Mouse (Mus musculus) cortical plate, adult 2 months (tissue): ENCODE results near the gene Hps6. TPM values are rescaled to one million over a fixed set of nuclear protein-coding genes. Genes with fewer than 3 reads are reported as not detected.

ENCODE experiments used
- H3K27ac ChIP-seq: fragments of 200-500 bp; 2 replicates; pipeline ENCODE4 v1.5.1; 2012; ENCODE audit warnings: low read length, control low read depth, inconsistent platforms; ENCODE audit not compliant: insufficient read depth
- H3K4me1 ChIP-seq: fragments of 200-500 bp; 2 replicates; pipeline ENCODE4 v1.6.1; 2011; ENCODE audit warnings: low read length; ENCODE audit not compliant: control insufficient read depth, insufficient read depth
- H3K4me3 ChIP-seq: fragments of 200-500 bp; 2 replicates; pipeline ENCODE4 v1.5.1; 2011; ENCODE audit warnings: mild to moderate bottlenecking, low read length, control low read depth; ENCODE audit not compliant: insufficient read depth
- CTCF ChIP-seq: fragments of 200-500 bp; IDR thresholded peaks from 2 replicates; pipeline ENCODE4 v1.5.1; 2011; ENCODE audit warnings: mild to moderate bottlenecking, control low read depth, low read length; ENCODE audit not compliant: insufficient read depth; ENCODE audit errors: extremely low read depth
- POLR2A ChIP-seq: fragments of 200-500 bp; IDR thresholded peaks from 2 replicates; pipeline ENCODE4 v1.6.1; 2011; ENCODE audit warnings: mild to moderate bottlenecking, low read length, control low read depth; ENCODE audit not compliant: insufficient read depth; ENCODE audit errors: extremely low read depth
- polyA plus RNA-seq: library from polyadenylated mRNA; depleted of rRNA; stranded (reverse); fragments of >200 nt; gene quantifications from 2 replicates; pipeline ENCODE4 v1.2.3, GENCODE M21; 2012

Hps6 gene
- polyA plus RNA-seq, 1 experiment = 4.9 TPM

DNA sequence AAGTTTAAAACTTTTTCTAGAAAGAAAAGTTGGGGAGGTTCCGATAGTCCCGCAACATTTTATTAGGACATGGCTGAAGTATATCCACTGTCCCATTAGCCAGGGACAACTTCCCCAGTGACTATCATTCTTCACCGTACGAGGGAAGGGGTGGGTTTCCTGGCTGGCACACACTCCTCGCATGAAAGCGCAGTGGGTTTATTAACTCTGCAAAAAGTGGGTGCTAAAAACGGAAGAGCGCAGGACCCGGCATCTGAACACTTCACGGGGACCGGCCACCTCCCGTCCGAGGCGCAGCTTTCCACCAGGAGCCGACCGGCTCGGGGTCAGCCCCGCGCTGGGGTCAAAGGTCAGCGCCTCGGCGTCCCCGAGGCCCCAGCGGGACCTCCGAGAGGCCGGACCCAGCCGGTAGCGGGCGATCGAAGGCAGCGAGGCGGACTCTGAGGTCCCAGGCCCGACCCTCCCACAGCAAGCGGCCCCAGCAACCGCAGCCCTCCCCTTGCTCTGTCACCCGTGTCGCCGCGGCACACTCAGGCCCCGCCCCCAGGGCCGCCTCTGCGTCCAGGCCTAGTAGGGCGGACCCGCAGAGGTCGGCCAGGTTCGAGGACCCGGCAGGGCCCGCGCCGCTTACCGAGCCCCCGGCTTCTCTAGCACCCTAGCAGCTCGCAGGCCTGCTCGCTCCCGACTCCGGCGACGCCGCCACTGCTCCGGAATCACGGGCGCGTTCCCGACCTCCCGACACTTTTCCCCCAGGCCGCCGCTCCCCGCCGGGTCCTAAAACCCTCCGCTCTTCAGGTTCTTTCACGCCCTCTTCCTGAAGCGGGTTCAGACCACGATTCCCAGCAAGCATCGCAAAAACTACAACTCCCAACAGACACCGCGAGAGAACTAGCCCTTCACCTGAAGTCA, 5.3 kb upstream of the Hps6 start, which contains the start of gene Armh3:
TSS of gene Armh3 (minus strand) at position 704 of the 909 bp plus-strand sequence.
- H3K4me1 ChIP-seq = no peaks in the 10 kb centered on the region; the same call in 1 of the 2 replicates
- H3K27ac ChIP-seq = peak within 1 kb of the TSS; percentile 88
- TF ChIP-seq CTCF = no peak
- peak; percentile 74 for TF ChIP-seq POLR2A
- H3K4me3 ChIP-seq = peak within 1 kb of the TSS; percentile 68

DNA sequence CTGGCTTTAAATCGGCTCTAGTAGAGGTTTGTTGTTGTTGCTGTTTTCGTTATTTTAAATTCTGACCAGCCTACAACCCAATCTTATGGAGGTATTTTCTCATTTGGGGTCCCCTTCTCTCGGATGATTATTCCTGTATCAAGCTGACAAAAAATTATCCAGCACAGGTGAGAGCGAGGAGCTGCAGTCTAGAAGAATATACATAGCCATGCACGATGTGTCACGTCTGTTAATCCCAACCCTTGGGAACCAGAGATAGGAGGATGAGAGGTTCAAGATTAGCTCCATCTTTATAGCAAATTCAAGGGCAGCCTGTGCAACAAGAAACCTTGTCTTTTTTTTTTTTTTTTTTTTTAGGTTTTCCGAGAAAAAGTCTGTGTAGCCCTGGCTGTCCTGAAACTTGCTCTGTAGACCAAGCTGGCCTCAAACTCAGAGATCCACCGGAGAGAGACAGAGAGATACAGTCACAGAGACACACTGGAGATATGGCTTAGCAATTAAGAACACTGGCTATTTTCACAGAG, 4.6 kb upstream of the Hps6 start:
- Histone ChIP-seq H3K27ac (no peak overlapping the region), H3K4me3 (peak overlapping the region; percentile 68), H3K4me1 (no peaks in the 10 kb centered on the region; the same call in 1 of the 2 replicates)
- no peak for TF ChIP-seq CTCF
- TF ChIP-seq POLR2A = no peak

DNA sequence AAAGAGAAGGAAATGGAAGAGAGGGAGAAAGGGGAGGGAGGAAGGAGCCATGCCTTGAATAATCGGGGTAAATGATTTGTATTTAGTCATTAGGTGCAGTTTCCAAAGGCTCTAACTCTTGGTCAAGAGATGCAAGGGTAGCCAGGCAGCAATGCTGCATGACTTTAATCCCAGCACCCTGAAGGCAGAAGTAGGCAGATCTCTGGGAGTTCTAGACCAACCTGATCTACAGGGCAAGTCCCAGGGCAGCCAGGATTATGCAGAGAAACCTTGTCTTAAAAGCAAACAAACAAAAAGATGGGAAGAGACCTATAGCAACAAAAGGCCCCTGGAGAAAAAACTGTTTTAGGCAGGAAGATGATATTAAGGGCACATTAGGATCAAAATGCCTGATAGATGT, 3.9 kb upstream of the Hps6 start:
- Histone ChIP-seq H3K27ac (no peak overlapping the region), H3K4me3 (no peak overlapping the region), H3K4me1 (peaks cover 4% of the 10 kb centered on the region)
- TF ChIP-seq POLR2A = no peak
- TF ChIP-seq CTCF = no peak

DNA sequence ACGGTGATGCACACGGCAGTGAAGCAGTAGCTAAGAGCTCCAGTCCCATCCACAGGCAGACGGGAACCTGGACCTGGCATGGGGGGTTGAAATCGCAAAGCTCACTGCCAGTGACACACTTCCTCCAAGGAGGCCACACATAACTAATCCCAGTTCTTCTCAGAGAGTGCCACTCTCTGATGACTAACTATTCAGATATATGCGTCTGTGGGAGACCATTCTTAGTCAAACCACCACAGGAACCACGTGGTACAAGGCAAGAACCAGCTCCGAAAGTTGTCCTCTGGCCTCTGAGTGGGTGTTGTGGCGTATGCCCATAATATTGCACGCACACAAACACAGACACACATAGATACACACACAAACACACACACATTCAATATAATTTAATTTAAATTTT, 1.0 kb upstream of the Hps6 start:
- Histone ChIP-seq H3K27ac (no peak overlapping the region), H3K4me1 (peaks cover 4% of the 10 kb centered on the region), H3K4me3 (no peak overlapping the region)
- TF ChIP-seq CTCF = no peak
- TF ChIP-seq POLR2A = no peak

DNA sequence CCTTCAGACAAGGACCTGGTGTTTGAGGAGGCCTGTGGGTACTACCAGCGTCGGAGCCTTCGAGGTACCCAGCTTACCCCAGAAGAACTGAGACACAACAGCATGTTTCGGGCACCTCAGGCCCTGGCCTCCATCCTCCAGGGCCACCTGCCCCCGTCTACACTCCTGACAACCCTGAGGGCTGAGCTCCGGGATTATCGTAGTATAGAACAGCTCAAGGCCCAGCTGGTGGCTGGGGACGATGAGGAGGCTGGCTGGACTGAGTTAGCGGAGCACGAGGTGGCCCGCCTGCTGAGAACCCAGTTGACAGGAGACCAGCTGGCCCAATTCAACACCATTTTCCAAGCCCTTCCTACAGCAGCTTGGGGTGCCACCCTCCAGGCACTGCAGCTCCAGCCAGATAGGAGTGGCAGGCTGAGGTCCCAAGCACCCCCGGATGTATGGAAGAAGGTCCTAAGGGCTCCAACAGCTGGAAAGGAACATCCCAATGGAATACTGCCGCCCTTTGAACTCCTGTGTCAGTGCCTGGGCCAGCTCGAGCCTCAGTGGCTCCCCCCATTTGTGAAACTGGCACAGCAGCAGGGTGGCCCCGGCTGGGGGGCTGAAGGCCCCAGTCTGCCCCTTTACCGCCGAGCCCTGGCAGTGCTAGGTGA, 1.6 kb downstream of the Hps6 start:
- Histone ChIP-seq H3K4me3 (no peak overlapping the region), H3K4me1 (peaks cover 4% of the 10 kb centered on the region), H3K27ac (no peak overlapping the region)
- TF ChIP-seq POLR2A (no peak), CTCF (no peak)

DNA sequence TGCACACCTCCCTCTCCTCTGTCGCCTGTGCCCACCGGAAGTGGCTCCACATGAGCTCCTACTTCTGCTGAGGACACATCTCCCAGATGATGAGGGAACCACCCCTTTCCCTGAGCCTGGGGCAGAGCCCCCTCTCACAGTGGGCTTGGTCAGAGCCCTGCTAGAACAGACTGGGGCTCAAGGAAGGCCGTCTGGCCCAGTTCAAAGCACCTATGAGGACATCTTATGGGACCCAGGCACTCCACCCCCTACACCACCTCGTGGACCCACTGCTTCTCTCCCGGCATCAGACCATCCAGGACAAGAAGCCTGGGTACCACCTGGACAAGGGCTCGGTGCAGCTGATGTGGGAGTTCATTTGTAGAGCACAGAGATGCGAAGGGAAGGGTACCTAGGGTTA, 2.4 kb downstream of the Hps6 start:
- Histone ChIP-seq H3K4me1 (peaks cover 4% of the 10 kb centered on the region), H3K4me3 (no peak overlapping the region), H3K27ac (no peak overlapping the region)
- TF ChIP-seq POLR2A (no peak), CTCF (no peak)

DNA sequence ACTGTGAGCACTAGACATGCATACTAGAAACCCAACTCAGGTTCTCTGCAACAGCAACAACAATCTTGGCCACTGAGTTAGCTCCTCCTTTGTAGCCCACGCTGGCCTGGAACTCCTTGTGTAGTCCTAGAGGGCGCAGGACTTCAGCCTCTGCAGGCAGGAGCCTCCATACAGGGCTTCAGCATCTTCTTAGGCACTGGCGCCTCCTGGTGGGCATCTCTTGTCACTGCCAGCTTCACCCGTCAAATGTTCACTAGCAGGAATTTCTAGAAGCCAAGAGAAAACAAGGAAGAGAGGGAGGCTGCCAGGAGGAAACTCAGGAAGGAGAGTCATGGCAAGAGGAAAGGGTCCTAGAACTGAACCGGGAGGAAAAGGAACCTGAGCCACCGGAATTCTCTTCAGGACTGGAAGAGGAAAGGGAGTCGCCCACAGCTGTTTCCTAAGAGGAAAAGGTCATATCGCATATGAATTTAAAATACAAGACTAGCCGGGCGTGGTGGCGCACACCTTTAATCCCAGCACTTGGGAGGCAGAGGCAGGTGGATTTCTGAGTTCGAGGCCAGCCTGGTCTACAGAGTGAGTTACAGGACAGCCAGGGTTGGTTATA, 11.4 kb downstream of the Hps6 start:
- TF ChIP-seq CTCF = peak; percentile 96
- no peak for TF ChIP-seq POLR2A
- Histone ChIP-seq H3K4me3 (no peak overlapping the region), H3K27ac (no peak overlapping the region), H3K4me1 (no peaks in the 10 kb centered on the region)

DNA sequence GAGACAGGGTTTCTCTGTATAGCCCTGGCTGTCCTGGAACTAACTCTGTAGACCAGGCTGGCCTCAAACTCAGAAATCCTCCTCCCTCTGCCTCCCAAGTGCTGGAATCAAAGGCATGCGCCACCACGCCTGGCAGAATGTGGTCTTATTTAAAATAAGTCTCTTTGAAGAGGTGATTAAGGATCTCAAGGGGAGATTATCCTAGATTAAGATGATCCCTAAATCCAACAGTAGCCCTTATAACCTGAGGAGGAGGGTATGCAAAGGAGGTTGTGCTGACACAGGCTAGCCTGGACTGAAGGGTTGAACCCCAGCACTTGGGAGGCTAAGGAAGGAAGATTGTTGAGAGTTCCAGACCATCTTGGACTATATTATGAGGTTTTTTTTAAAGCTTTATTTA, 12.7 kb downstream of the Hps6 start:
- TF ChIP-seq POLR2A (no peak), CTCF (no peak)
- Histone ChIP-seq H3K4me3 (no peak overlapping the region), H3K4me1 (no peaks in the 10 kb centered on the region), H3K27ac (no peak overlapping the region)

DNA sequence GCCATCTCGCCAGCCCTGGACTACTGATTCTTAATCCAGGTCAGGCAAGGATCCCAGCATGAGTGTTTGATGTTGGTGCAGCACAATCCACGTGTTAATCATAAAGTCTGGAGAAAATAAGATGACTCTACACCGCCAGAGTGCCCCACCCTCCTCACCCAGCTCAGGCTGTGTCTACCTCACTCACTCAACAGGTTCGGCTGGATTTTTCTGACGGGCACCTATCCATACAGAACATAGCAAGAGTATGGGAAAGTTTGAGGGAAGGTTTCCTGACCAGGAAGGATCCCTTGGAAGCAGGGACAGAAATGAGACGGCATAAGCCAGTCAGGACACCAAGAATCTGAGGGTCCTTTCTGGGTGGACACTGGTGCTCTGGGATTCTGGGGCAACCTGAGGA, 21.7 kb downstream of the Hps6 start:
- H3K27ac ChIP-seq = no peak overlapping the region
- TF ChIP-seq CTCF (no peak), POLR2A (no peak)
- H3K4me1 ChIP-seq = no peaks in the 10 kb centered on the region
- H3K4me3 ChIP-seq = no peak overlapping the region

DNA sequence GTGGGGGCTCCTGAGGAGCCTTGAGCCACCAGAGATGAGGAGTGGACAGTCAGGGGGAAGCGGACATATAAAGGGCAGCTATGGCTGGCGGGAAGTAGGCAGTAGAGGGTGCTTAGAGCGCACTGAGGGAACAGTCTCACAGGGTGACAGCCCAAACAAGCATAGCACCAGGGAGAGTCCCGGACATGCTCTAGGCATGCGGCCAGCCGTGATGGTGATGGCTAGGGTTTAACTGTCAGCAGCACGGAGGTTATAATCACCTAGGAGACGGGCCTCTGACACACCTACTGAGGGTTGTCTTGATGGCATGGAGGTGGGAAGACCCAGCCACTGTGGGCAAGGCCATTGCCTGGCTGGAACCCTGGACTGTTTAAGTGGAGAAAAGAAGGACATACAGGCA, 23.3 kb downstream of the Hps6 start:
- no peaks in the 10 kb centered on the region for H3K4me1 ChIP-seq
- no peak overlapping the region for H3K4me3 ChIP-seq
- TF ChIP-seq POLR2A = no peak
- no peak for TF ChIP-seq CTCF
- H3K27ac ChIP-seq = no peak overlapping the region
